Mouse (Mus musculus) c-Kit-positive CD71-positive TER-119-positive erythroid progenitor cells, embryonic 14.5 days (primary cell): ENCODE data around the gene Lrmp.
"Not testable (repeated sequence)": the region's sequence is repeated elsewhere in the genome, so short reads cannot be mapped to it uniquely, and the experiment has no call there.

Source experiments
- DNase-seq: peaks from one replicate; pipeline ENCODE4 v3.0.0-alpha.2; 2013; ENCODE audit warnings: low spot score

Gene Lrmp

GRCm38 (mm10) chr6:145115476-145116097 lies at the start of gene Lrmp:
TSS of gene Lrmp (plus strand) at chr6:145115653.
- DNase-seq = no peak

GRCm38 (mm10) chr6:145066416-145066815 lies 49.0 kb upstream of the Lrmp start:
- DNase-seq = no peak

GRCm38 (mm10) chr6:145067679-145068078 lies 47.8 kb upstream of the Lrmp start:
- DNase-seq = no peak

- DNase-seq = no peak
Observed at GRCm38 (mm10) chr6:145069397-145069796, 46.1 kb upstream of the Lrmp start.

GRCm38 (mm10) chr6:145069921-145070320 lies 45.5 kb upstream of the Lrmp start:
- DNase-seq = no peak

- DNase-seq = no peak
Observed at GRCm38 (mm10) chr6:145074461-145074860, 41.0 kb upstream of the Lrmp start.

- no peak for DNase-seq
Observed at GRCm38 (mm10) chr6:145075088-145075547, 40.3 kb upstream of the Lrmp start.

- DNase-seq = no peak
Observed at GRCm38 (mm10) chr6:145075548-145076224, 39.8 kb upstream of the Lrmp start, which contains the start of gene Bcat1. TSS of gene Bcat1 (minus strand) at chr6:145076184.

- DNase-seq = no peak
Observed at GRCm38 (mm10) chr6:145076286-145076685, 39.2 kb upstream of the Lrmp start.

- DNase-seq = no peak
Observed at GRCm38 (mm10) chr6:145079087-145079759, 36.2 kb upstream of the Lrmp start.

GRCm38 (mm10) chr6:145081721-145082120 lies 33.7 kb upstream of the Lrmp start:
- no peak for DNase-seq

- no peak for DNase-seq
Observed at GRCm38 (mm10) chr6:145084343-145085117, 30.9 kb upstream of the Lrmp start.

GRCm38 (mm10) chr6:145088451-145089113 lies 26.9 kb upstream of the Lrmp start:
- DNase-seq = peak; percentile 24

GRCm38 (mm10) chr6:145089373-145089772 lies 26.1 kb upstream of the Lrmp start:
- no peak for DNase-seq

GRCm38 (mm10) chr6:145090201-145090863 lies 25.1 kb upstream of the Lrmp start:
- no peak for DNase-seq

GRCm38 (mm10) chr6:145090928-145091327 lies 24.5 kb upstream of the Lrmp start:
- no peak for DNase-seq

GRCm38 (mm10) chr6:145091998-145092397 lies 23.5 kb upstream of the Lrmp start:
- no peak for DNase-seq

GRCm38 (mm10) chr6:145093038-145093622 lies 22.3 kb upstream of the Lrmp start:
- not testable (repeated sequence) for DNase-seq

GRCm38 (mm10) chr6:145094431-145094830 lies 21.0 kb upstream of the Lrmp start:
- DNase-seq = no peak

GRCm38 (mm10) chr6:145100923-145101322 lies 14.5 kb upstream of the Lrmp start:
- DNase-seq = no peak
